ENCODE assay signal across 7 mouse cellular contexts in the genomic region with DNA sequence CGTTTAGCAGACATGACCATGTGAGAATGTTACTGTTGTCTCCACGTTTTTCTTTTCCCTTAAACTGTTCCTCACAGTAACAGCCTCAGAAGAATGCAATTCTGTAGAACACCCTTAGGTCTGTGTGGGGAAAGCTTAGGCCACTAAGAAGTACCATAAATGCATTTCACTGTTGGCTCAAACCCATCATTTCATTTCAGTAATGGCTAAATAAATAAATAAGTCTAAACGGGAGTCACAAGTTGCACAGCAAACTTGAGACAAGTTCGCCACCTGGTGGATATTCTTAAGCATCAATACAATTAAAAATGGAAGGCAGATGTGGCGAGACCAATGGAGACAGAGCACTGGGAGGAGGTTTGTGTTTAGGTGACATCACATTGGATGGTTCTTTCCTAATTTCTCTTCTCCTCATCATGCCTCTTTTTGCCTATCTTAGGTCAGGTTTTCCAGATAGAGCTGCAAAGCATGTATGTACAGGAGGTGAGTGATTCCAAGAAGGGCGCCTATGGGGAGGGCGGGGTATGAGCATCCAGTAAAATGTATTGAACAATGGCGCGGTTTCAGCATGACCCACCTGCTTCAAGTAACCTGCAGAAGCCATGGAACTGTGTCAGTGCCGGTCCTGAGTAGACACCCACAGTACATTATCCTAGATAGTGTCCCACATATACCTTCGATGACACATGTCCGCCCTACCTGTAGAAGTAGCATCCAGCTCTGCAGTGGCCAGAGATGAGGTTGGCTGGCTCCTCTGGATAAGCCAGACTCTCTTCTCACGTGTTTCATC.
DNase-seq lines count a peak whose midpoint lies in the region; ATAC-seq and TF ChIP-seq lines count a peak whose summit lies in the region.

No protein-coding gene starts in this region.

- no peak overlapping the region for H3K4me3 ChIP-seq in lung, adult 2 months (replicated peaks; ENCODE audit: extremely low read depth, low read depth, low read length)
- no peak overlapping the region for H3K4me3 ChIP-seq in forebrain, embryonic 12.5 days (replicated peaks)
- H3K4me3 ChIP-seq in lung, embryonic 16.5 days (ENCODE audit: low read length): no peak overlapping the region
- H3K4me3 ChIP-seq in stomach, embryonic 14.5 days (ENCODE audit: low read depth, low read length): no peak overlapping the region

- peaks cover 2% of the 10 kb centered on the region; the same call in 1 of the 2 replicates for H3K4me1 ChIP-seq in lung, adult 2 months (ENCODE audit: control insufficient read depth, insufficient read depth, low read length)
- no peaks in the 10 kb centered on the region for H3K4me1 ChIP-seq in forebrain, embryonic 12.5 days
- no peaks in the 10 kb centered on the region for H3K4me1 ChIP-seq in lung, embryonic 16.5 days (replicated peaks; ENCODE audit: control insufficient read depth, insufficient read depth, low read length)
- no peaks in the 10 kb centered on the region for H3K4me1 ChIP-seq in stomach, embryonic 14.5 days (ENCODE audit: control insufficient read depth, insufficient read depth, low read length)

- TF ChIP-seq POLR2A in lung, adult 2 months (IDR thresholded peaks at IDR 0.05; ENCODE audit: borderline replicate concordance, extremely low read depth, low read depth, low read length): no peak

- H3K9ac ChIP-seq in forebrain, embryonic 12.5 days: no peak overlapping the region
- H3K9ac ChIP-seq in lung, embryonic 16.5 days (ENCODE audit: low read length): no peak overlapping the region
- H3K9ac ChIP-seq in stomach, embryonic 14.5 days (replicated peaks; ENCODE audit: low read depth, low read length): no peak overlapping the region

- DNase-seq in lung, adult 18-20 months: peak; percentile 7 to 44
- DNase-seq in lung, adult 2 months: no peak
- DNase-seq in ZHBTc4 (ENCODE audit: low read depth, low spot score): peak; percentile 85

- TF ChIP-seq CTCF in lung, adult 2 months (IDR thresholded peaks at IDR 0.05; ENCODE audit: insufficient read depth, low read length): no peak

- H3K27ac ChIP-seq in forebrain, embryonic 12.5 days: no peak overlapping the region
- no peak overlapping the region for H3K27ac ChIP-seq in lung, embryonic 16.5 days (ENCODE audit: low read length)
- no peak overlapping the region for H3K27ac ChIP-seq in stomach, embryonic 14.5 days (ENCODE audit: low read length)

- WGBS in lung, adult 2 months: 60% methylated on average over 13 of the region's 13 CpGs
- 61% methylated on average over 13 of the region's 13 CpGs for WGBS in forebrain, embryonic 12.5 days
- WGBS in lung, embryonic 16.5 days: 56% methylated on average over 13 of the region's 13 CpGs
- WGBS in stomach, embryonic 14.5 days: 55% methylated on average over 13 of the region's 13 CpGs

- no peak overlapping the region for H3K4me2 ChIP-seq in forebrain, embryonic 12.5 days
- H3K4me2 ChIP-seq in lung, embryonic 16.5 days (ENCODE audit: low read depth, low read length): no peak overlapping the region
- H3K4me2 ChIP-seq in stomach, embryonic 14.5 days (replicated peaks; ENCODE audit: low read depth, low read length): no peak overlapping the region

- H3K36me3 ChIP-seq in forebrain, embryonic 12.5 days (replicated peaks): no peaks in the 10 kb centered on the region
- H3K36me3 ChIP-seq in lung, embryonic 16.5 days (ENCODE audit: control insufficient read depth, insufficient read depth, low read length): no peaks in the 10 kb centered on the region
- no peaks in the 10 kb centered on the region for H3K36me3 ChIP-seq in stomach, embryonic 14.5 days (ENCODE audit: control insufficient read depth, insufficient read depth, low read length)

- peak; percentile 81 for ATAC-seq in forebrain, embryonic 12.5 days (ENCODE audit: low FRiP score)
- ATAC-seq in inflammation-experienced regulatory T-cells, adult 6 months: peak; percentile 52
- ATAC-seq in lung, embryonic 16.5 days (ENCODE audit: low read depth): peak; percentile 57; the same call in 1 of the 2 replicates
- ATAC-seq in stomach, embryonic 14.5 days (ENCODE audit: insufficient number of reproducible peaks, insufficient read depth, low FRiP score, low read depth): peak; percentile 51; the same call in 1 of the 2 replicates

- H3K27me3 ChIP-seq in forebrain, embryonic 12.5 days: no peaks in the 10 kb centered on the region
- H3K27me3 ChIP-seq in lung, embryonic 16.5 days (ENCODE audit: control insufficient read depth, insufficient read depth, low read depth, low read length): no peaks in the 10 kb centered on the region
- H3K27me3 ChIP-seq in stomach, embryonic 14.5 days (ENCODE audit: control insufficient read depth, insufficient read depth, low read length): no peaks in the 10 kb centered on the region

- H3K9me3 ChIP-seq in forebrain, embryonic 12.5 days: no peaks in the 10 kb centered on the region
- no peaks in the 10 kb centered on the region for H3K9me3 ChIP-seq in lung, embryonic 16.5 days (ENCODE audit: control insufficient read depth, low read length)
- no peaks in the 10 kb centered on the region for H3K9me3 ChIP-seq in stomach, embryonic 14.5 days (ENCODE audit: control insufficient read depth, low read depth, low read length)
